Mouse (Mus musculus) adrenal gland, postnatal 10 days (tissue): Measurements from ENCODE around the gene Reg3b. TPM values are rescaled to one million over a fixed set of nuclear protein-coding genes. Genes with fewer than 3 reads are reported as not detected.
"Not testable (repeated sequence)": the region's sequence is repeated elsewhere in the genome, so short reads cannot be mapped to it uniquely, and the experiment has no call there.

Experiments
- DNase-seq: peaks from one replicate; pipeline ENCODE4 v3.0.0; 2021; ENCODE audit warnings: mixed read lengths
- long read RNA-seq, 2 experiments: library from polyadenylated mRNA; stranded (forward); transcript quantifications; one replicate each; pipeline ENCODE4 v2.0.0; 2021
- total RNA-seq, 2 experiments: library from RNA; stranded (reverse); gene quantifications; 2 replicates each; pipeline ENCODE4 v1.2.3; 2021

Reg3b gene
- not detected for total RNA-seq
- long read RNA-seq, experiment 1: 0 reads
- long read RNA-seq, experiment 2: 0 reads

- no peak for DNase-seq
These were observed at the start of gene Reg3b for GRCm38 (mm10) chr6:78370357-78370756. TSS of gene Reg3b (plus strand) at chr6:78370657.

- DNase-seq: no peak
These were observed 42.7 kb upstream of the Reg3b start for GRCm38 (mm10) chr6:78327798-78328197.

GRCm38 (mm10) chr6:78329166-78329565 lies 41.3 kb upstream of the Reg3b start:
- DNase-seq: no peak

GRCm38 (mm10) chr6:78331919-78332569 lies 38.4 kb upstream of the Reg3b start:
- DNase-seq: peak; percentile 14

DNA sequence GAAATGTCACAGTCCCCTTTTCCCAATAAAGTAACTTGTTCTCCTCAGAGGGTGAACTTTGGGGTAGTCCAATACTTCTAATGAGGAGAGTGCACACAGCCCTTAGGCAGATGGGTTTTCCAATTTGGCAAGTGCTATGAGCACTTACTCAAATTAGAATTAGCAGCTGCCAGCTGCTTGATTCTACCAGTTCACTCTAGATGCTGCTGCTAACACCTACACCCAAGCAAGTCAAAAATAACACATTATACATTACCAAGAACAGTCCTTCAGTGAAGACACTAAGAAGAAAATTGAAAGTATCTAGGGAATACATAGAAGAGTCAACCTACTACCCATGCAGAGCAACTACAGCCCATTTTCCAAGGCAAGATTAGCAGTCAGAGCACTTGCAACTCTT lies 30.2 kb upstream of the Reg3b start:
- no peak for DNase-seq

DNA sequence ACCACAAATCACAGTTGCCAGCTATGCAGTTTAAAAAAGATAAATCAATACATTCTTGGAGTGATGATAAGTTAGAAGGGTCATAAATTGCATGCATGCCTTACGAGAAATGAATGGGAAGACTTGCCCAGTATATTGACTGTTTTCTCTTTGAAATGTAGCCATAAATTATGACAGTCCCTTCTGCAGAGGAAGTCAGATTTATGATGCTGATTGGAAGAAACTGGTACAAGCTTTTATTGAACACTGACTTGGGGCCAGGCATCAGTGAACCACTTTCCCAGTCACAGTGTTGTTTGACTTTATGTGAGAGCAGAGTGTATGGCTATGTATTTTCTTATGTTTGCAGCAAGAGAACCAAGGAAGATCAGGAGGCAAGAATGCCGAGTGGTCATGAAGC lies 28.8 kb upstream of the Reg3b start:
- no peak for DNase-seq

DNA sequence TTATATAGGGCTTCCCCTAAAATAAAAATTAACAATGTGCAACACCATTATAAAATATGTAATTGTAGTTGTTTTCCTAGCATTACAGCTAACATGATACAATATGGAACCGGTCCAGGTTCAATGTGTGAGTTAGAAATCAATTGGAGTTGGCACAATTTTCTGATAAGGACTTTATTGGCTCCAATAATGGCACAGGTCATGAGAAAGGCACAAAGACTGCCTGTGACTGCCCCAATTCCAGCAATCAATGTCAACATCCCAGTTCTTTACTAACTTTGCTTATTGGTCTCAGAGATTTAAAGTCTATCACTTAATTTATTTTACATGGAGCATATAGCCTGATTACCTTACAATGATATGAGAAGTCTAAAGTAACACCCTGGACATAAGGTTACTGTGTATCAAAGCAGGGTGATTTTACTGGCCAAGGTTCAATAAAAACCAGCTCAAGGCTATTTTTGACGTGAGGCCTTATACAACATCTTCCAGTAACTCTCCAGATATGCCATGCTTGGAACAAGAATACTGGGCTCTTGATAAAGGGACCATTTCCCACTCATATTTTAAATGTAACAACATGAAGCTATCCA lies 8.4 kb upstream of the Reg3b start:
- no peak for DNase-seq

- DNase-seq: no peak
These were observed 8.3 kb downstream of the Reg3b start, which contains the start of gene Reg3d for GRCm38 (mm10) chr6:78378765-78379164. TSS of gene Reg3d (minus strand) at chr6:78378865.

GRCm38 (mm10) chr6:78380409-78380808 lies 10.0 kb downstream of the Reg3b start, which contains the start of gene Reg3a:
TSS of gene Reg3a (plus strand) at chr6:78380709.
- DNase-seq: no peak

- DNase-seq: no peak
These were observed 15.2 kb downstream of the Reg3b start for GRCm38 (mm10) chr6:78385609-78386008.

GRCm38 (mm10) chr6:78395323-78395722 lies 24.9 kb downstream of the Reg3b start, which contains the start of gene Reg2:
TSS of gene Reg2 (plus strand) at chr6:78395623.
- DNase-seq: not testable (repeated sequence)

- not testable (repeated sequence) for DNase-seq
These were observed 52.0 kb downstream of the Reg3b start, which contains the start of gene Reg1 for GRCm38 (mm10) chr6:78422411-78422810. TSS of gene Reg1 (plus strand) at chr6:78422711.

Other genes with a start within 250 kb of the Reg3b start
- gene Reg3d, start 8.2 kb downstream of the Reg3b start, total RNA-seq: not detected
- gene Reg3a, start 10.1 kb downstream of the Reg3b start, total RNA-seq: not detected
- gene Reg2, start 25.0 kb downstream of the Reg3b start, total RNA-seq: not detected
- gene Reg1, start 52.1 kb downstream of the Reg3b start, total RNA-seq: not detected
- not detected for gene Reg3g, start 98.2 kb downstream of the Reg3b start, total RNA-seq